Mouse (Mus musculus) CH12.LX (cell line): Measurements from ENCODE around the gene Grin2a. TPM values are rescaled to one million over a fixed set of nuclear protein-coding genes. Genes with fewer than 3 reads are reported as not detected.

Source experiments
- DNase-seq: peaks from one replicate; pipeline ENCODE4 v3.0.0-alpha.2; 2013; ENCODE audit errors: extremely low read depth
- H3K27ac ChIP-seq: 2 replicates; pipeline ENCODE4 v1.5.1; 2012; ENCODE audit warnings: low read depth, mild to moderate bottlenecking, control low read depth, moderate library complexity; ENCODE audit not compliant: insufficient read depth
- H3K27me3 ChIP-seq: replicated peaks from 2 replicates; pipeline ENCODE3; 2012; ENCODE audit warnings: inconsistent platforms
- H3K36me3 ChIP-seq, 2 experiments: replicated peaks in 1 of 2; 2 replicates each; pipeline versions ENCODE3 to v1.6.1; 2012; ENCODE audit warnings: inconsistent platforms in 1 of 2, low read length in 1 of 2, mild to moderate bottlenecking in 1 of 2, mixed read lengths in 1 of 2, moderate library complexity in 1 of 2; ENCODE audit not compliant: control insufficient read depth in 1 of 2, insufficient read depth in 1 of 2
- H3K4me1 ChIP-seq, 2 experiments: 2 replicates each; pipeline ENCODE4 v1.6.1; 2012; ENCODE audit warnings: inconsistent platforms in 1 of 2, moderate library complexity in 1 of 2; ENCODE audit not compliant: insufficient read depth in 2 of 2, control insufficient read depth in 1 of 2
- H3K4me2 ChIP-seq: 2 replicates; pipeline ENCODE4 v1.6.1; 2012; ENCODE audit warnings: low read depth, mild to moderate bottlenecking, control low read depth; ENCODE audit not compliant: poor library complexity, insufficient read depth, severe bottlenecking
- H3K4me3 ChIP-seq, 3 experiments: fragments of 150-350 bp in 1 of 3; sonication (generic) in 1 of 3; replicated peaks in 1 of 3; 2 replicates each; pipeline versions ENCODE3 to v1.5.1; 2011 to 2012; ENCODE audit warnings: low read depth in 2 of 3, low read length in 2 of 3, mild to moderate bottlenecking in 2 of 3, moderate library complexity in 2 of 3, control low read depth in 1 of 3, improper control_type of control experiment in 1 of 3, inconsistent platforms in 1 of 3, mixed read lengths in 1 of 3; ENCODE audit not compliant: poor library complexity in 1 of 3
- H3K79me2 ChIP-seq: replicated peaks from 2 replicates; pipeline ENCODE4 v1.6.1; 2012; ENCODE audit warnings: mild to moderate bottlenecking, moderate library complexity; ENCODE audit not compliant: control insufficient read depth, poor library complexity, insufficient read depth, severe bottlenecking; ENCODE audit errors: extremely low read depth
- H3K9ac ChIP-seq: 2 replicates; pipeline ENCODE4 v1.6.1; 2012; ENCODE audit warnings: low read depth, mild to moderate bottlenecking, control low read depth, moderate library complexity; ENCODE audit not compliant: insufficient read depth
- H3K9me3 ChIP-seq: replicated peaks from 2 replicates; pipeline ENCODE3; 2012; ENCODE audit warnings: low read length, inconsistent platforms, mixed read lengths
- CHD2 ChIP-seq: IDR thresholded peaks from 2 replicates; pipeline ENCODE4 v1.6.1; 2011; ENCODE audit warnings: low read length, improper control_type of control experiment
- CTCF ChIP-seq, 2 experiments: IDR thresholded peaks in 1 of 2; conservative IDR thresholded peaks in 1 of 2; 2 replicates each; pipeline ENCODE4 v1.5.1; 2011 to 2012; ENCODE audit warnings: low read depth in 2 of 2, low read length in 2 of 2, improper control_type of control experiment in 1 of 2, inconsistent platforms in 1 of 2, mild to moderate bottlenecking in 1 of 2, moderate library complexity in 1 of 2
- HCFC1 ChIP-seq: IDR thresholded peaks from 2 replicates; pipeline ENCODE4 v1.6.1; 2012; ENCODE audit warnings: low read depth, mild to moderate bottlenecking, inconsistent platforms, low read length, improper control_type of control experiment
- JUND ChIP-seq: conservative IDR thresholded peaks from 2 replicates; pipeline ENCODE4 v1.6.1; 2011; ENCODE audit warnings: low read depth, low read length, improper control_type of control experiment
- KAT2A ChIP-seq: IDR thresholded peaks from 2 replicates; pipeline ENCODE4 v1.6.1; 2012; ENCODE audit warnings: low read length, improper control_type of control experiment, inconsistent platforms; ENCODE audit not compliant: insufficient replicate concordance
- MAX ChIP-seq: IDR thresholded peaks from 2 replicates; pipeline ENCODE4 v1.6.1; 2011; ENCODE audit warnings: low read length, improper control_type of control experiment
- MAZ ChIP-seq: IDR thresholded peaks from 2 replicates; pipeline ENCODE4 v1.6.1; 2012; ENCODE audit warnings: low read depth, mild to moderate bottlenecking, inconsistent platforms, low read length, improper control_type of control experiment, moderate library complexity
- MEF2A ChIP-seq: IDR thresholded peaks from 2 replicates; pipeline ENCODE4 v1.6.1; 2014; ENCODE audit warnings: low read depth, mild to moderate bottlenecking, inconsistent platforms, low read length, improper control_type of control experiment, borderline replicate concordance
- MXI1 ChIP-seq: IDR thresholded peaks from 2 replicates; pipeline ENCODE4 v1.6.1; 2011; ENCODE audit warnings: mild to moderate bottlenecking, low read depth, low read length, improper control_type of control experiment
- MYC ChIP-seq: IDR thresholded peaks from 2 replicates; pipeline ENCODE4 v1.6.1; 2011; ENCODE audit warnings: low read depth, mild to moderate bottlenecking, improper control_type of control experiment, low read length
- NELFE ChIP-seq: IDR thresholded peaks from 2 replicates; pipeline ENCODE4 v1.6.1; 2011; ENCODE audit warnings: low read depth, low read length, improper control_type of control experiment
- POLR2A ChIP-seq: IDR thresholded peaks from 2 replicates; pipeline ENCODE4 v1.6.1; 2011; ENCODE audit warnings: low read depth, mild to moderate bottlenecking, improper control_type of control experiment, low read length
- POLR2AphosphoS2 ChIP-seq: IDR thresholded peaks from 2 replicates; pipeline ENCODE4 v1.6.1; 2011; ENCODE audit warnings: low read depth, low read length, improper control_type of control experiment
- RCOR1 ChIP-seq: conservative IDR thresholded peaks from 2 replicates; pipeline ENCODE4 v1.6.1; 2012; ENCODE audit warnings: low read depth, mild to moderate bottlenecking, inconsistent platforms, low read length, improper control_type of control experiment
- SIN3A ChIP-seq: IDR thresholded peaks from 2 replicates; pipeline ENCODE4 v1.6.1; 2012; ENCODE audit warnings: low read length, improper control_type of control experiment, inconsistent platforms
- SMC3 ChIP-seq: IDR thresholded peaks from 2 replicates; pipeline ENCODE4 v1.6.1; 2011; ENCODE audit warnings: low read depth, low read length, improper control_type of control experiment
- TBP ChIP-seq: conservative IDR thresholded peaks from 2 replicates; pipeline ENCODE4 v1.6.1; 2011; ENCODE audit warnings: low read depth, low read length, improper control_type of control experiment
- TCF12 ChIP-seq: IDR thresholded peaks from 2 replicates; pipeline ENCODE4 v1.6.1; 2014; ENCODE audit warnings: low read depth, mild to moderate bottlenecking, inconsistent platforms, low read length, improper control_type of control experiment
- USF2 ChIP-seq: conservative IDR thresholded peaks from 2 replicates; pipeline ENCODE4 v1.6.1; 2011; ENCODE audit warnings: low read depth, low read length, improper control_type of control experiment
- ZC3H11A ChIP-seq: IDR thresholded peaks from 2 replicates; pipeline ENCODE4 v1.6.1; 2012; ENCODE audit warnings: low read depth, mild to moderate bottlenecking, inconsistent platforms, low read length, improper control_type of control experiment
- ZKSCAN1 ChIP-seq: IDR thresholded peaks from 2 replicates; pipeline ENCODE4 v1.6.1; 2012; ENCODE audit warnings: low read depth, inconsistent platforms, low read length, improper control_type of control experiment, borderline replicate concordance
- ZMIZ1 ChIP-seq: IDR thresholded peaks from 2 replicates; pipeline ENCODE4 v1.6.1; 2012; ENCODE audit warnings: low read depth, mild to moderate bottlenecking, inconsistent platforms, low read length, improper control_type of control experiment
- ZNF384 ChIP-seq: IDR thresholded peaks from 2 replicates; pipeline ENCODE4 v1.6.1; 2012; ENCODE audit warnings: low read depth, low read length, improper control_type of control experiment, inconsistent platforms
- dilution Hi-C: fragments of 300-500 bp; cut with MboI; formaldehyde crosslinking; loops from 2 replicates; pipeline ENCODE4 v1.14.3; 2020; ENCODE audit warnings: low sequenced_read_pairs; ENCODE audit not compliant: extremely low pct_unique_long_range_greater_than_20kb, extremely low pct_ligation_motif_present
- in situ Hi-C: fragments of 300-500 bp; cut with MboI; formaldehyde crosslinking; loops from 3 replicates; pipeline ENCODE4 v1.14.3; 2019; ENCODE audit warnings: low sequenced_read_pairs, low pct_ligation_motif_present, low pct_unique_long_range_greater_than_20kb, mixed read lengths
- polyA plus RNA-seq: library from polyadenylated mRNA; unstranded; fragments of >175 nt; gene quantifications from 2 replicates; pipeline ENCODE4 v1.2.1, GENCODE M21; 2012; ENCODE audit warnings: low read depth; ENCODE audit not compliant: insufficient read length
- total RNA-seq, 2 experiments: library from RNA; depleted of rRNA; stranded (reverse); fragments of 300-350 nt in 1 of 2; fragments of >200 nt in 1 of 2; gene quantifications; 2 replicates each; pipeline ENCODE4 v1.2.3; 2012 to 2014

The Grin2a gene
- total and polyA plus RNA-seq, 3 experiments: not detected

DNA sequence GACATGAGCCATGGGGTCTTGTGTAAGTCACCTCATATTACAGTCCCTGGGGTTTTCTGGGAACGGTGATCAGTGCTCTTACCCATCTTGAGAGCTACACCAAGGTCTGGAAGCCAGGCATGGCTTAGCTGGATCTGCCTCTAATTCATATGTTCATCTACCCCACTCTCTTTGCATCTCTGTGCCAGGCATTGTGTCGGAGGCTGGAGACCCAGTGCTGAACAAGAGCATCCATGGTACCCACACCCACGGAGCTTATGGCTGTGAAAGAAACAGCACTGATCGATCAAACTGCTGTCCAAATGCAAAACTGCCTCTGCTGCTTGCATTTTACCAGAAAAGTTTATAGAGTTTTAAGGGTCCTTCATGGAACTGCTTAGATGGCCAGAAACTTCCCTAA lies 209.5 kb downstream of the Grin2a start:
- Histone ChIP-seq H3K79me2 (no peaks in the 10 kb centered on the region), H3K27ac (no peak overlapping the region), H3K4me3 (no peak overlapping the region), H3K9ac (no peak overlapping the region), H3K36me3 (no peaks in the 10 kb centered on the region), H3K4me2 (no peak overlapping the region), H3K4me1 (no peaks in the 10 kb centered on the region), H3K9me3 (no peaks in the 10 kb centered on the region), H3K27me3 (peaks cover 6% of the 10 kb centered on the region)
- no peak for DNase-seq
- dilution Hi-C loops (no loop called here), in situ Hi-C loops (no loop called here)
- TF ChIP-seq ZMIZ1 (no peak), ZC3H11A (no peak), SIN3A (no peak), SMC3 (no peak), TBP (no peak), USF2 (no peak), ZNF384 (no peak), MAZ (no peak), TCF12 (no peak), HCFC1 (no peak), NELFE (no peak), KAT2A (no peak), POLR2AphosphoS2 (no peak), MXI1 (no peak), CHD2 (no peak)

DNA sequence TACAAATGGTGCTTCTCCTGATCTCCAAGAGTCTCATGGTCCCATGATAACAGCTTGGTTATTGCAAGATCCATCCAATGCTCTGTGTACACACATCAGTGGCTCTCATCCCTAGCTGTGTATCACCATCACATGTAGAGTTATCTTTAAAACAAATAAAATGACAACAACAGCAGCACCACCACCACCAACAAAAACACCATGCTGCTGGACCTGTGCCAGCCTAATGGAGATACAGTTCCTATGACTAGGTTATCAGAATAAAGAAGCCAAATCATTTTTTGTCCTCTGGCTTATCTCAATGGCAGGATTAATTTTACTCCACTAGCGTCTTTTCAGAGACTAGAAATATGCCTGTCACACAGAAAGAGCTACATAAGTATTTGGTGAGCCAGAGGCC lies 226.4 kb downstream of the Grin2a start:
- Histone ChIP-seq H3K36me3 (no peaks in the 10 kb centered on the region), H3K9ac (no peak overlapping the region), H3K79me2 (no peaks in the 10 kb centered on the region), H3K9me3 (no peaks in the 10 kb centered on the region), H3K4me1 (peaks cover 4 to 8% of the 10 kb centered on the region in 2 experiments; a peak in 2 of 4 replicates), H3K27ac (no peak overlapping the region), H3K4me3 (no peak overlapping the region), H3K27me3 (no peaks in the 10 kb centered on the region), H3K4me2 (no peak overlapping the region)
- in situ Hi-C loops: no loop called here
- no peak for DNase-seq
- TF ChIP-seq MAX (no peak), USF2 (no peak), KAT2A (no peak)
- dilution Hi-C loops: no loop called here

DNA sequence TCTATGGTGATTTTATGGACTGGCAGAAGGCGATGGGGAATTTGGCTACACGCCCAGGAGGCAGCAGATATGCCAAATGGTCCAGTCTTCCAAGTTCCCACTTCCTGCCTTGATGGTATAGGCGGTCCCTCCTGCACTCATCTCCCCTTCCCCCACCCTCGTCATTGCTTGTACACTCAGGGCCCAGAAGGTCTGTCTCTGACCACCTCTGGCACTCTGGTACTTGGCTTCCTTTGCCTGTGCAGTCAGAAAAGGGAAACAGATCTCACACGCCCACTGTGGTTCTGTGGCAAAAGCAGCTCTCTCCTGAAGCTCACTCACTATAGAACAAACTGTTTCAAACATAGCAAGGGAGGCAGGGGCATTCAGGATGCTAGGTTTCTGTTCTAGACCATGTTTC lies 227.0 kb downstream of the Grin2a start:
- Histone ChIP-seq H3K4me1 (peaks cover 4 to 8% of the 10 kb centered on the region in 2 experiments; a peak in 2 of 4 replicates), H3K27me3 (no peaks in the 10 kb centered on the region), H3K9ac (no peak overlapping the region), H3K4me2 (no peak overlapping the region), H3K4me3 (no peak overlapping the region), H3K79me2 (no peaks in the 10 kb centered on the region), H3K27ac (no peak overlapping the region), H3K9me3 (no peaks in the 10 kb centered on the region), H3K36me3 (no peaks in the 10 kb centered on the region)
- in situ Hi-C loops: no loop called here
- dilution Hi-C loops: no loop called here
- no peak for DNase-seq
- no peak for TF ChIP-seq CTCF (conservative IDR thresholded peaks at IDR 0.05 in 1 of 2, IDR thresholded peaks at IDR 0.05 in 1 of 2; ENCODE audit: low read depth in 2 of 2, low read length in 2 of 2)
- no peak for TF ChIP-seq RCOR1
- TF ChIP-seq POLR2AphosphoS2: no peak
- TF ChIP-seq MEF2A: no peak
- TF ChIP-seq SIN3A: no peak
- TF ChIP-seq ZMIZ1: no peak
- TF ChIP-seq ZKSCAN1: no peak
- TF ChIP-seq TBP: no peak
- no peak for TF ChIP-seq MYC
- no peak for TF ChIP-seq ZC3H11A
- no peak for TF ChIP-seq POLR2A
- no peak for TF ChIP-seq SMC3
- no peak for TF ChIP-seq KAT2A
- TF ChIP-seq JUND: no peak
- TF ChIP-seq MAX: no peak
